Mouse (Mus musculus): ENCODE measurements around the gene Dnajb5.
"Not testable (repeated sequence)": the region's sequence is repeated elsewhere in the genome, so short reads cannot be mapped to it uniquely, and the experiment has no call there.

DNA sequence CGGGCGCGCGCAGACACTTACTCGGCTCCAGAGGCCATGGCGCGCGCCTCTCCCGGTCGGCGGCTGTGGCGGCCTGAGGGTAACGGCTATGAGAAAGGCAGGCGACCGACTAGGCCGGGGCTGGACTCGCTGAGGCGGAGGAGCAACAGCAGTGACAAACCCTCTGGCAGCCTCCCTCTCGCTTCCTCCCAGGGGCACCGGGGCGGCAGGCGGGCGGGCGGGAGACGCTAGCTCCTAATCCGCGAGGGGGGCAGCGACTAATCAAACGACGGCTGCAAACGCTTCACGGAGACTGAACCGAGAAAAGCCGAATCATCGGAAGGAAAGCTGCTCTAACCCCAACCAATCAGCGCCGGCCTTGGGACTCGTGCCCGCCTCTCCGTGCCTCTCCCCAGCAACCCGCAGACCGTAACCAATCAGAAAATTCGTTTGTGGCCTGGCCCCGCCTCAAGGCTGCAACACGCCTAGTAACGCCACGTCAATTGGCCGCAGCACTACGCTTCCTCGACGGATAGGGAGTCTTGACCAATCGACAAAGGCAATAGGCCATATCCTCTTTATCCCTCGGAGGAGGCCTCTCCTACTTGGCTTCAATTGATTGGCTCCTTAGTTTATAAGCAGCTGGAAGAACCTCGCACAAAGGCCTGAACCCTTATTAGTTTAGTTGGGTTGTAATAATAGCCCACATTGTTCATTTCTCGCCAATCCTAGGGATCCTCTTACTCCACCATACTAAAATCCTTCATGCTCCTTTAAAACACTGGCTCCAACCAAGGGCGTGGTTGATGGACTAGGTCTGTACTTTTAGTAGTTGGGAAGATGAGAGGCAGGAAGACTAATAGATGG, 50.8 kb downstream of the Dnajb5 start, which contains the start of gene Vcp:
- TF ChIP-seq CTCF (IDR thresholded peaks at IDR 0.05; ENCODE audit: insufficient read depth, low read depth, low read length), result not testable (repeated sequence)
- TF ChIP-seq POLR2A (IDR thresholded peaks at IDR 0.05; ENCODE audit: insufficient read depth, low read depth, low read length), result peak; percentile 41; the same call in 1 of the 2 replicates
